Comparison of ENCODE assay signal across 8 mouse cellular contexts in genomic region chr2:152821023-152821422, GRCm38 (mm10). TPM values are rescaled to one million over a fixed set of nuclear protein-coding genes. Genes with fewer than 3 reads are reported as not detected.
DNase-seq lines count a peak whose midpoint lies in the region; ATAC-seq and TF ChIP-seq lines count a peak whose summit lies in the region.

No protein-coding gene starts in this region.

- intact Hi-C loops in gastrocnemius, postnatal 14 days (cut with DNase I; ENCODE audit: low total_unique reads) = no loop called here

- TF ChIP-seq POLR2A in spleen, adult 2 months (IDR thresholded peaks at IDR 0.05; ENCODE audit: low read depth, low read length) = no peak
- peak; percentile 68 for TF ChIP-seq POLR2A in lung, adult 2 months (IDR thresholded peaks at IDR 0.05; ENCODE audit: borderline replicate concordance, extremely low read depth, low read depth, low read length)

- TF ChIP-seq CTCF in spleen, adult 2 months (IDR thresholded peaks at IDR 0.05; ENCODE audit: extremely low read depth, insufficient read depth, insufficient read length, insufficient replicate concordance) = no peak
- TF ChIP-seq CTCF in lung, adult 2 months (IDR thresholded peaks at IDR 0.05; ENCODE audit: insufficient read depth, low read length) = no peak
- no peak for TF ChIP-seq CTCF in stomach, postnatal 0 days (IDR thresholded peaks at IDR 0.05; ENCODE audit: low read depth)

- no peak for DNase-seq in spleen, adult 2 months (ENCODE audit: low read depth in 1 of 2, low spot score in 2 of 2)
- DNase-seq in spleen, postnatal 36 days (ENCODE audit: low spot score in 2 of 2) = no peak
- DNase-seq in gastrocnemius, postnatal 14 days = peak; percentile 29
- DNase-seq in lung, adult 2 months = peak; percentile 55
- no peak for DNase-seq in stomach, postnatal 0 days (ENCODE audit: low spot score)
- DNase-seq in cerebellum, adult 11-12 months = no peak

- whole genome bisulfite sequencing in spleen, adult 2 months = 83% methylated on average over 5 of the region's 5 CpGs
- WGBS in intestine, embryonic 15.5 days = 30% methylated on average over 5 of the region's 5 CpGs
- WGBS in lung, adult 2 months = 12% methylated on average over 5 of the region's 5 CpGs
- 24% methylated on average over 5 of the region's 5 CpGs for WGBS in stomach, postnatal 0 days

- no peak overlapping the region for H3K9ac ChIP-seq in intestine, embryonic 15.5 days
- H3K9ac ChIP-seq in stomach, postnatal 0 days (ENCODE audit: low read length) = no peak overlapping the region

- ATAC-seq in intestine, embryonic 15.5 days = no peak
- ATAC-seq in stomach, postnatal 0 days (ENCODE audit: low FRiP score, low TSS enrichment) = peak; percentile 22; the same call in 1 of the 2 replicates
- no peak for ATAC-seq in inflammation-experienced regulatory T-cells, adult 6 months

- no peaks in the 10 kb centered on the region for H3K36me3 ChIP-seq in spleen, adult 2 months (ENCODE audit: control insufficient read depth, insufficient read depth, low read length)
- peaks cover 9% of the 10 kb centered on the region; the same call in 1 of the 2 replicates for H3K36me3 ChIP-seq in intestine, embryonic 15.5 days
- no peaks in the 10 kb centered on the region for H3K36me3 ChIP-seq in stomach, postnatal 0 days (ENCODE audit: control insufficient read depth, insufficient read depth, low read length)

- no peaks in the 10 kb centered on the region for H3K9me3 ChIP-seq in intestine, embryonic 15.5 days
- no peaks in the 10 kb centered on the region for H3K9me3 ChIP-seq in stomach, postnatal 0 days (ENCODE audit: control insufficient read depth, low read length)

- H3K27me3 ChIP-seq in spleen, adult 2 months (ENCODE audit: control insufficient read depth, insufficient read depth, low read length) = no peaks in the 10 kb centered on the region
- no peaks in the 10 kb centered on the region for H3K27me3 ChIP-seq in intestine, embryonic 15.5 days (replicated peaks)
- no peaks in the 10 kb centered on the region for H3K27me3 ChIP-seq in stomach, postnatal 0 days (ENCODE audit: control insufficient read depth, insufficient read depth, low read length)

- H3K4me1 ChIP-seq in spleen, adult 2 months (ENCODE audit: control insufficient read depth, insufficient read depth, insufficient read length) = peaks cover 14% of the 10 kb centered on the region; the same call in 1 of the 2 replicates
- peaks cover 46% of the 10 kb centered on the region for H3K4me1 ChIP-seq in intestine, embryonic 15.5 days (replicated peaks)
- H3K4me1 ChIP-seq in lung, adult 2 months (ENCODE audit: control insufficient read depth, insufficient read depth, low read length) = peaks cover 70% of the 10 kb centered on the region
- H3K4me1 ChIP-seq in stomach, postnatal 0 days (replicated peaks; ENCODE audit: control insufficient read depth, insufficient read depth) = peaks cover 15% of the 10 kb centered on the region

- peak overlapping the region; percentile 10; the same call in 1 of the 2 replicates for H3K27ac ChIP-seq in spleen, adult 2 months (ENCODE audit: insufficient read depth, low read length)
- peak overlapping the region; percentile 73 for H3K27ac ChIP-seq in intestine, embryonic 15.5 days
- H3K27ac ChIP-seq in stomach, postnatal 0 days (replicated peaks) = peak overlapping the region; percentile 88

- H3K4me3 ChIP-seq in spleen, adult 2 months (ENCODE audit: extremely low read depth, insufficient read depth, insufficient read length) = no peak overlapping the region
- no peak overlapping the region for H3K4me3 ChIP-seq in intestine, embryonic 15.5 days (replicated peaks)
- H3K4me3 ChIP-seq in lung, adult 2 months (replicated peaks; ENCODE audit: extremely low read depth, low read depth, low read length) = peak overlapping the region; percentile 19
- H3K4me3 ChIP-seq in stomach, postnatal 0 days (ENCODE audit: low read depth, low read length) = no peak overlapping the region

- H3K4me2 ChIP-seq in intestine, embryonic 15.5 days (replicated peaks) = no peak overlapping the region
- no peak overlapping the region for H3K4me2 ChIP-seq in stomach, postnatal 0 days (replicated peaks; ENCODE audit: low read depth)

- TF ChIP-seq EP300 in stomach, postnatal 0 days (optimal IDR thresholded peaks at IDR 0.05) = no peak

RNA-seq across cellular contexts. Expression of gene Bcl2l1, which starts 10.5 kb away (rescaled TPM):
- polyA plus RNA-seq in spleen, adult 2 months (2012; rRNA removed) = 36.2 and 57.4 TPM in 2 replicates
- total RNA-seq in gastrocnemius, postnatal 14 days (2021) = 10 to 100 TPM; 14.4 to 28.6 TPM
- 61.9 and 64.0 TPM in 2 replicates for polyA plus RNA-seq in intestine, embryonic 15.5 days (2015; fragmentation: Nextera tagmentation; extraction: Ambion mirVana)
- 113 and 118 TPM in 2 replicates for polyA plus RNA-seq in lung, adult 2 months (2012; rRNA removed)
- polyA plus RNA-seq in stomach, postnatal 0 days (2015; fragmentation: Nextera tagmentation; extraction: Ambion mirVana) = 45.6 and 48.7 TPM in 2 replicates
- polyA plus RNA-seq in inflammation-experienced regulatory T-cells, adult 6 months (2017; shearing (Covaris generic)) = 10 to 100 TPM; 36.5 to 64.5 (median 41.8) TPM

RNA-seq across cellular contexts. Expression of gene Tpx2, which starts 26.7 kb away (rescaled TPM):
- 2.0 and 2.2 TPM in 2 replicates for polyA plus RNA-seq in spleen, adult 2 months (2012; rRNA removed)
- 1 to 10 TPM; 4.1 to 4.7 TPM for total RNA-seq in gastrocnemius, postnatal 14 days (2021)
- 60.1 and 67.6 TPM in 2 replicates for polyA plus RNA-seq in intestine, embryonic 15.5 days (2015; fragmentation: Nextera tagmentation; extraction: Ambion mirVana)
- polyA plus RNA-seq in lung, adult 2 months (2012; rRNA removed) = 0.63 and 0.77 TPM in 2 replicates
- 14.0 and 17.7 TPM in 2 replicates for polyA plus RNA-seq in stomach, postnatal 0 days (2015; fragmentation: Nextera tagmentation; extraction: Ambion mirVana)
- 10 to 100 TPM in 1 of 3 experiments, 1 to 10 TPM in 2; 5.3 to 56.1 (median 5.7) TPM for polyA plus RNA-seq in inflammation-experienced regulatory T-cells, adult 6 months (2017; shearing (Covaris generic))

Comparison
In these comparisons a context has a peak if more than half of its experiments do, and no peak if none do; other contexts are left out.
1. DNase-seq: peak in gastrocnemius, postnatal 14 days (single experiment) and lung, adult 2 months (single experiment); none in spleen, adult 2 months (0 of 2), spleen, postnatal 36 days (0 of 2), stomach, postnatal 0 days (single experiment) and cerebellum, adult 11-12 months (single experiment).
2. H3K27ac ChIP-seq: peak in every context shown above with its lines; median percentile 88 in stomach, postnatal 0 days; 73 in intestine, embryonic 15.5 days; 10 in spleen, adult 2 months.